Mouse (Mus musculus) embryonic facial prominence, embryonic 15.5 days (tissue): ENCODE measurements at regions not wholly inside any gene's neighbourhood (a gene's known extent, or its start where the extent isn't known, plus 50 kb on each side); places are given as distances from the start of the nearest gene placed in this dataset.

ENCODE experiments used
- ATAC-seq: fragments of 200-750 bp; cut with Nextera tagmentation; 2 replicates; pipeline ENCODE4 v1.8.0; 2017; ENCODE audit warnings: low read depth, moderate TSS enrichment; ENCODE audit not compliant: insufficient number of reproducible peaks, low FRiP score, low TSS enrichment
- H3K27ac ChIP-seq: fragments of 300-500 bp; sonication (generic); replicated peaks from 2 replicates; pipeline ENCODE4 v1.5.1; 2015; ENCODE audit warnings: mild to moderate bottlenecking, inconsistent platforms
- H3K27me3 ChIP-seq: fragments of 300-500 bp; sonication (generic); 2 replicates; pipeline ENCODE4 v1.6.1; 2015; ENCODE audit warnings: inconsistent platforms
- H3K36me3 ChIP-seq: fragments of 300-500 bp; sonication (generic); 2 replicates; pipeline ENCODE4 v1.6.1; 2015; ENCODE audit warnings: mild to moderate bottlenecking, inconsistent platforms
- H3K4me1 ChIP-seq: fragments of 300-500 bp; sonication (generic); 2 replicates; pipeline ENCODE4 v1.6.1; 2015; ENCODE audit warnings: inconsistent platforms
- H3K4me2 ChIP-seq: fragments of 300-500 bp; sonication (generic); replicated peaks from 2 replicates; pipeline ENCODE4 v1.6.1; 2015; ENCODE audit warnings: mild to moderate bottlenecking, inconsistent platforms
- H3K4me3 ChIP-seq: fragments of 300-500 bp; sonication (generic); replicated peaks from 2 replicates; pipeline ENCODE4 v1.5.1; 2015; ENCODE audit warnings: mild to moderate bottlenecking, inconsistent platforms
- H3K9ac ChIP-seq: fragments of 300-500 bp; sonication (generic); 2 replicates; pipeline ENCODE4 v1.6.1; 2015; ENCODE audit warnings: inconsistent platforms
- H3K9me3 ChIP-seq: fragments of 300-500 bp; sonication (generic); replicated peaks from 2 replicates; pipeline ENCODE4 v1.6.1; 2016; ENCODE audit warnings: inconsistent platforms
- WGBS: fragments of 180-500 bp; shearing (Covaris S2); methylation state at CpG from one replicate; pipeline ENCODE4 v1.1.7; 2015; 5-methylcytosine and 5-hydroxymethylcytosine counted together

DNA sequence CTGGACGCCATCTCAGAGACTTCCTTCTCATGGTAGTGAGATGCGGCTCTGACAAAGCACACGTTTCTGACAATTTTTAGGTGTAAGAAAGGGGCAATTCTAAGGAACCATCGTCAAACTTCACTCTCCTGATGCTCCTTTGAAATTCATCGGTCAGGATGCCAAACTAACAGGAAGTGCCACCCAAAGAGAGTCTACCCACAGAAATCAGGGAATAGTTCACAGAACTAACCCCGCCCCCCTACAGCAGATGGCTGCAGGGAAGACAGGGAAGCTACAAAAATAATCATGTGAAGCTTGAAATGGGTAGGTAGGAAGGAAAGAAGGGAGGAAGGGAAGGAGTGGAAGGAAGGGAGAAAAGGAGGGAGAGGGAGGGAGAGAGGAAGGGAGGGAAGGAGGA, 240.1 kb upstream of the Eif4g2 start:
- H3K9me3 ChIP-seq, result no peaks in the 10 kb centered on the region
- no peaks in the 10 kb centered on the region for H3K4me1 ChIP-seq
- no peak overlapping the region for H3K4me3 ChIP-seq
- no peaks in the 10 kb centered on the region for H3K27me3 ChIP-seq
- no peak overlapping the region for H3K27ac ChIP-seq
- 72% methylated on average over 6 of the region's 6 CpGs for WGBS
- no peaks in the 10 kb centered on the region for H3K36me3 ChIP-seq
- no peak overlapping the region for H3K9ac ChIP-seq
- no peak overlapping the region for H3K4me2 ChIP-seq
- no peak for ATAC-seq

DNA sequence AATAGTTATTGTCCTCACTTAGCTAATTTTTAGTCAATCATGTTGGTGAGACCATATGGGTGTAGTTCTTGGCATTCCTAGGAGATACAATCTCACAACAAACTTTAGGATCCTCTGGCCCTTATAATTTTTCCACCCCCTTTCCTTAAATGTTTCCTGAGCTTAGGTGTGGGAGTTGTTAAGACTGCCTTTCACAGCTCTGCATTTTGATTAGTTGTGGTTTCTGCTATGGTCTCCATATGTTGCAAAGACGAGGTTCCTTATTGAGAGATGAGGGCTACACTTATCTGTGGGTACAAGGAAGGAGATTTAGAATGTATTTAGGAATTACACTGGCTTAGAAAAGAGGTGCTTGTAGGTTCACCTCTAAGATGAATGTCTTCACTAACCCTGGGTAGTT, 237.1 kb upstream of the Eif4g2 start:
- Histone ChIP-seq H3K4me1 (no peaks in the 10 kb centered on the region), H3K4me3 (no peak overlapping the region), H3K9ac (no peak overlapping the region), H3K36me3 (no peaks in the 10 kb centered on the region), H3K4me2 (no peak overlapping the region), H3K27me3 (no peaks in the 10 kb centered on the region), H3K27ac (no peak overlapping the region), H3K9me3 (no peaks in the 10 kb centered on the region)
- ATAC-seq, result no peak
- WGBS, result 53% methylated on average over 1 of the region's 1 CpGs

DNA sequence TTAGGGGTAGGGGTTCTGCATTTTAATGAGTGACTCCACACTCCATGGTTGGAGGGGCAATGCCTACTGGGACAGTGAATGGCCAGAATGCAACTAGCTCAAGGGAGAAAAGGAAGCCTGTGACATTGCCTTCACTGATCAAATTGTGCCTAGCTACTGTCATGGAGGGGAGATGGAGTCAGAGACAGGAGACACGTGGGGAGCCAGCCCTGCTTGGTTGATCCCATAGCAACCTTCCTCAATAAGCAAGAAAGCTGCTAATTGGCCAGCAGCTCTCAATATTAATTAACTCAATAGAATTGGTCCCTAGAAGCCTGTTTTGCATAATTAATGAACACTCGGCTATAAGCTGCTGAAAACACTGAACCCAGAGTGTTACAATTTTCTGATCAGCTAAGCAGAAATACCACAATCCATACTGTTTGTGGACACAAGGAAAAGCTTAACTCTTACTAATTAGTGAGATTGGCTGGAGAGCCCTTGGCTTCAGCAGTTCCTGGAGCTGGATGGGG, 233.7 kb upstream of the Eif4g2 start:
- no peaks in the 10 kb centered on the region for H3K27me3 ChIP-seq
- H3K9ac ChIP-seq, result no peak overlapping the region
- H3K4me1 ChIP-seq, result no peaks in the 10 kb centered on the region
- H3K4me2 ChIP-seq, result no peak overlapping the region
- WGBS, result 80% methylated on average over 2 of the region's 2 CpGs
- H3K9me3 ChIP-seq, result no peaks in the 10 kb centered on the region
- no peak for ATAC-seq
- no peak overlapping the region for H3K4me3 ChIP-seq
- no peak overlapping the region for H3K27ac ChIP-seq
- no peaks in the 10 kb centered on the region for H3K36me3 ChIP-seq

DNA sequence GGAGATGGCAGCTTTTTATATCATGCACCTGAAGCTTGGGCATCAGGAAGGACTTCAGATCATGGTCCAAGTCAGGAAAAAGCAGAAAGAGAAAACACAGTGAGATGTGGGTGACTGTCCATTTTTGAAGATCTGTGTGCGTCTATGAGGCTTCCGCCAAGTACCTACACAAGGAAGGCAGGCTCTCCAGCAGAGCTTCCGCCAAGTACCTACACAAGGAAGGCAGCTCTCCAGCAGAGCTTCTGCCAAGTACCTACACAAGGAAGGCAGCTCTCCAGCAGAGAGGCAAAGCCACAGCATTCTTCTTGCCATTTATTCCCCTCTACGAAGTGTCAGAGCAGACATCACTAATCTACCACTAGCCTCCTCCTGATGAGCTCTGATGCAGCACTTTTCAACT, 231.1 kb upstream of the Eif4g2 start:
- H3K9ac ChIP-seq, result no peak overlapping the region
- no peaks in the 10 kb centered on the region for H3K9me3 ChIP-seq
- H3K36me3 ChIP-seq, result no peaks in the 10 kb centered on the region
- H3K4me3 ChIP-seq, result no peak overlapping the region
- H3K4me1 ChIP-seq, result no peaks in the 10 kb centered on the region
- no peaks in the 10 kb centered on the region for H3K27me3 ChIP-seq
- no peak overlapping the region for H3K27ac ChIP-seq
- WGBS, result 85% methylated on average over 4 of the region's 4 CpGs
- ATAC-seq, result no peak
- H3K4me2 ChIP-seq, result no peak overlapping the region

DNA sequence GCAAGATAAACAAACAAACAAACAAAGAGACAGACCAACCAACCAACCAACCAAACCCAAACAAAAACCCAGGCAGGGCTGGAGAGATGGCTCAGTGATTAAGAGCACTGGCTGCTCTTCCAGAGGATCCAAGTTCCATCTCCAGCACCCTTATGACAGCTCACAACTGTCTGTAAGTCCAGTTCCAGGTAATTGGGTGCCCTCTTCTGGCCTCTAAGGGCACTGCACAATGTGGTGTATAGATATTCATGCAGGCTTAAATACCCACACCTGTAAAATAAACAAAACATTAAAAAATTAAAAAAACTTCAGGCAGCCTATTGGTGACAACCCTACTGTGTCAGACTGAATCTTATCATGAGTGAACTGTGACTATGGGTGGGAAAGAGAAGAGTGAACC, 222.4 kb upstream of the Eif4g2 start:
- Histone ChIP-seq H3K4me3 (no peak overlapping the region), H3K9me3 (no peaks in the 10 kb centered on the region), H3K27ac (no peak overlapping the region), H3K9ac (no peak overlapping the region), H3K4me1 (no peaks in the 10 kb centered on the region), H3K36me3 (no peaks in the 10 kb centered on the region), H3K27me3 (no peaks in the 10 kb centered on the region), H3K4me2 (no peak overlapping the region)
- no peak for ATAC-seq

DNA sequence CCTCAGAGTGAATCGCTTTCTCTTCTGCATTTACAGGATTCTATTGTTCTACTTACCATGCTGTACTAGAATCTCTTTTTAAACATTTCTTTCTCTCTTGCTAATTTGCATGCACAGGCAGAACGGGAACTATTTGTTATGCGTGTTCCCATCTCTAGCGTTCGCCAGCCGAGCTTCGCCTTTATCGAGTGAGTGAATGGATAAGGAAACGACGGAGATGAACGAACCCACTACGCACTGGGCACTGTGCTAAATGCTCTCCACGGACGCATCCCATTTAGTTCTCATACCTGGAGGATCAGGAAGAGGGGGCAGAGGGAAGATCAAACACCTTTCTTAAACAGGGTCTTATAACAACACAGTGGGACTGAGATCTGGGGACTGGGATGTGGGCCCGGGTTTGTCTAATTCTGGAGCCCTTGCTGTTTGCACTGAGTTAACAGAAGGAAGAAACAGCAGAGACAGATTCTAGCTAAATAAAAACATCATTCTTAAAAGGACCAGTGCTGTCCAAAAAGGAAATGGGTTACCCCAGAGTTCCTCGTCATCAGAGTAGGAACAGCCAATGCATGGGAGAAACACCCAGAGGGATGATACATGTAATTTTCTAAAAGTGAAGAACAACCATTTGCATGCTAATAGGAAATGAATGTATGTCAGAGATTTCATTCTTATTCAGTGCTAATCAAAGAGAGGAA, 219.1 kb upstream of the Eif4g2 start:
- Histone ChIP-seq H3K9ac (no peak overlapping the region), H3K27ac (no peak overlapping the region), H3K9me3 (no peaks in the 10 kb centered on the region), H3K4me1 (0 out of 2 replicates have a peak, but pooled peaks cover 2% of the 10 kb centered on the region), H3K36me3 (no peaks in the 10 kb centered on the region), H3K4me3 (no peak overlapping the region), H3K27me3 (no peaks in the 10 kb centered on the region), H3K4me2 (no peak overlapping the region)
- 80% methylated on average over 16 of the region's 16 CpGs for WGBS
- no peak for ATAC-seq

DNA sequence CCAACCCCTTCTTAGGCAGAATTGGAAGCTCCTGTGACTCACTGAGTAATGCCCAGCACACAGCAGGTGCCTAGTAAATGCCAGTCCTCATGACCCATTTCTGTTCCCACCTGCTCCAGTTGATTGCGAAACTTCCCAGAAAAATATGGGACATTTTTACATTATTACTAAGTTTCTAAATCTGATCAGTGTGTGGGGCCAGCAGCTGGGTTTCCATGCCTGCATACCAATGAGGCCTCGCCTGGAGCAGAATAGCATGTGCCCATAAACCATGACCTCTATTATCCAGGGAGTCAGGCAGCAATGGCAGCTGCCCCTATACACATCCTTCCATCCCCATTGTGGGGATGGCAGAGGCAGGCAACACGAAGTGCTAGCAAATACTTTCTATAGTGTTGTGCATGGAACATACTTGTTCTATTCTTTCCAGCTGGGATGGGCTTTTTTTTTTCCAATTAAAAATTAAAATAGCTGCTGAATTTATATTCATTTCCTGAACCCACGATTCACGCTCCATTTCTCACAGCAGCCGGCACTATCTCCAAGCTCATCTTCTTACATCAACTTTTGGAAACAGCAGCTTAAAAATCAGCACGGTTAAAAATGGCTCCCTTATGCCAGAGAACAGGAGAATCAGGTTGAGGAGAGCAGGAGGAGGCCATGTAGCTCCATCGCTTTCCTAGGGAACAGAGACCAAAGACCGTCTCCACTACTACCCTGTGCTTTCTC, 214.5 kb upstream of the Eif4g2 start:
- H3K9me3 ChIP-seq, result no peaks in the 10 kb centered on the region
- H3K4me3 ChIP-seq, result no peak overlapping the region
- 66% methylated on average over 9 of the region's 9 CpGs for WGBS
- 0 out of 2 replicates have a peak, but pooled peaks cover 2% of the 10 kb centered on the region for H3K4me1 ChIP-seq
- H3K4me2 ChIP-seq, result no peak overlapping the region
- no peak for ATAC-seq
- no peak overlapping the region for H3K9ac ChIP-seq
- H3K36me3 ChIP-seq, result no peaks in the 10 kb centered on the region
- H3K27me3 ChIP-seq, result no peaks in the 10 kb centered on the region
- no peak overlapping the region for H3K27ac ChIP-seq

DNA sequence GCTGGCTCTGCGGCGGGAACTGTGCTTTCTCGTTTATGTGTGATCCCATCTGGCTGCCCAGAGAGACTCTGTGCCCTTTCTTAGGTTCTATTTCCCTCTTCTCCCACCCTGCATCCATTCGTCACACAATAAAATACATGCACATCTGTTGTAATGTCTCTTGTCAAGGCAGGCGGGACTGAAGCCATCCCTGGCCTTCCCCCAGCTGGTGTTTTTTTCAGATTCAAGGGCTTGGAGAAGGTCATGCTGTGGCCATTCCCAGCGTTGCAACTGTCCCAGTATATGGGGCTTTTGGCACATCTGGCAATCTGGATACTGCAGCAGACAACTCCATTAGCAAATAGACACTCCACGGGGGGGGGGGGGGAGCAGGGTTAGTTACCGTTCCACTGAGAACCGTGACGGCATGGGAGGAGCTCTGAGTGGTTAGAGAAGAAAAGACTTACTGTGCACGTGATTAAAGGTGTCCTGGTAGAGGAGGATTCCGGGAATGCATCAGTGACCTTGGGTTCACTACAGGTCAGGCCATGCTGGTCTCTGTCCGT, 200.7 kb upstream of the Eif4g2 start:
- Histone ChIP-seq H3K4me3 (no peak overlapping the region), H3K27me3 (no peaks in the 10 kb centered on the region), H3K9ac (no peak overlapping the region), H3K36me3 (no peaks in the 10 kb centered on the region), H3K4me1 (0 out of 2 replicates have a peak, but pooled peaks cover 5% of the 10 kb centered on the region), H3K27ac (no peak overlapping the region), H3K9me3 (no peaks in the 10 kb centered on the region), H3K4me2 (no peak overlapping the region)
- ATAC-seq, result no peak
- WGBS, result 45% methylated on average over 13 of the region's 13 CpGs

DNA sequence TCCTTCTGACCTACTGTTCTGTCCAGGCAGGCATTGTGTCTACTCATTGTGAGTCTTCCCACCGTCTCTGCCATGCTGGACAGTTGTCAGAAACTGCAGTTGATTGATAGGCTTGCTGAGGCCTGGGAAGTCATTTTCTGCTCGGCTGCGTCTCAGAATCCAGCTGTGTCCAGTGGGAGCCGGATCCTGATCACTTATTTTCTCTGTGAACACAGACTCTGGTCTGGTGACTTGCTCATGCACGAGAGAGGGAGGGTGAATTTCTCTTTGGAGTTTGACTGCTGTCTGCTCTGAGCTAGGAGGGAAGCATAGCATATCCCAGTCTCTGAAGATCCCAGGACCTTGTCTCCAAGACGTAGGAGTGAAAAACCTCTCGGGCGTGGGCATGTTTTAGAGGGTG, 199.5 kb upstream of the Eif4g2 start:
- no peak for ATAC-seq
- 58% methylated on average over 8 of the region's 8 CpGs for WGBS
- no peaks in the 10 kb centered on the region for H3K9me3 ChIP-seq
- no peak overlapping the region for H3K4me3 ChIP-seq
- H3K27ac ChIP-seq, result no peak overlapping the region
- no peaks in the 10 kb centered on the region for H3K36me3 ChIP-seq
- no peaks in the 10 kb centered on the region for H3K27me3 ChIP-seq
- 0 out of 2 replicates have a peak, but pooled peaks cover 5% of the 10 kb centered on the region for H3K4me1 ChIP-seq
- H3K9ac ChIP-seq, result no peak overlapping the region
- no peak overlapping the region for H3K4me2 ChIP-seq

DNA sequence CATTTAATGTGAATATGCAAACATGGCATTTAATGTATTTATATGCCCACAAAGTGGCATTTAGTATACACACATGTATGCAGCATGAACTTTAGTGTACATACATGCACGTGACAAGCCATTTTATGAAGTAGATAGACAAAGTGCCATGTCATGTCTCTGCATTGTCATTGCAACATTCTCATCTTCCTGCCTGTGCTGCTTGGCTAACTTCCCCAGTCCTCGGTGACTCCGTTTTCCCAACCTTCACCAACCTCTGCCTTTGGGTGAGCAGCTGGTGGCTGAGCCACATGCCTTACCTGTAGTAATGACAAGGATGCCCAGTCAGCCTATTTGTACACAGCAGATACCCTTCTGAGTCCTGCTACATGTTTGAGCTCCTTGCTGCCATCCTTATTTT, 194.9 kb upstream of the Eif4g2 start:
- no peak overlapping the region for H3K27ac ChIP-seq
- no peak overlapping the region for H3K4me2 ChIP-seq
- ATAC-seq, result no peak
- no peaks in the 10 kb centered on the region for H3K27me3 ChIP-seq
- no peaks in the 10 kb centered on the region for H3K9me3 ChIP-seq
- H3K36me3 ChIP-seq, result no peaks in the 10 kb centered on the region
- H3K9ac ChIP-seq, result no peak overlapping the region
- no peak overlapping the region for H3K4me3 ChIP-seq
- WGBS, result 88% methylated on average over 3 of the region's 3 CpGs
- no peaks in the 10 kb centered on the region for H3K4me1 ChIP-seq

DNA sequence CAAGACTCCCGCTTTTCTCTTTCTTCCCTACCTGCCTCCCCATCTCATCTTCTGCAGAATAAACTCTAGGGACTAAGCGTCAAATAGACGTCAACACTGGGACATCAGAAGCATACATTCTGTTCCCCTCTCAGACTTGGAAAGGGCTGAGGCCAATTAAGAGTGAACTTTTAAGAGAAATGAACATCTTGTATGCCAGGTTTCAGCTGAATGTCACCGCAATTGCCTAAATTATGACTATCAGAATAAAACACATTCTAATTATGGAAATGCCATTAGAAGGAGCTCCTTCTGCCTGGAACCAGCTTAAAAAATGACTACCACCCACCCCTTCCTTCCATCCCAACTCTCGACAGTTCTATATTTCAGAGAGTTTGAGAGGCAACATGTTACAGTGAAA, 191.0 kb upstream of the Eif4g2 start:
- Histone ChIP-seq H3K9me3 (no peaks in the 10 kb centered on the region), H3K4me1 (no peaks in the 10 kb centered on the region), H3K27me3 (no peaks in the 10 kb centered on the region), H3K9ac (no peak overlapping the region), H3K36me3 (no peaks in the 10 kb centered on the region), H3K4me2 (no peak overlapping the region), H3K27ac (no peak overlapping the region), H3K4me3 (no peak overlapping the region)
- WGBS, result 87% methylated on average over 5 of the region's 5 CpGs
- ATAC-seq, result no peak
